Mouse (Mus musculus) right cerebral cortex, adult 2 months (tissue): ENCODE measurements around the gene Ccdc188.

ENCODE experiments used
- DNase-seq, 2 experiments: peaks; one replicate each; pipeline ENCODE4 v3.0.0; 2021 to 2022; ENCODE audit warnings: low spot score in 2 of 2

The Ccdc188 gene

GRCm38 (mm10) chr16:18234671-18235388, 17.2 kb downstream of the Ccdc188 start, which contains the start of gene Zdhhc8:
TSS of gene Zdhhc8 (minus strand) at chr16:18235136.
- DNase-seq = peak; percentile 75 to 83

DNA sequence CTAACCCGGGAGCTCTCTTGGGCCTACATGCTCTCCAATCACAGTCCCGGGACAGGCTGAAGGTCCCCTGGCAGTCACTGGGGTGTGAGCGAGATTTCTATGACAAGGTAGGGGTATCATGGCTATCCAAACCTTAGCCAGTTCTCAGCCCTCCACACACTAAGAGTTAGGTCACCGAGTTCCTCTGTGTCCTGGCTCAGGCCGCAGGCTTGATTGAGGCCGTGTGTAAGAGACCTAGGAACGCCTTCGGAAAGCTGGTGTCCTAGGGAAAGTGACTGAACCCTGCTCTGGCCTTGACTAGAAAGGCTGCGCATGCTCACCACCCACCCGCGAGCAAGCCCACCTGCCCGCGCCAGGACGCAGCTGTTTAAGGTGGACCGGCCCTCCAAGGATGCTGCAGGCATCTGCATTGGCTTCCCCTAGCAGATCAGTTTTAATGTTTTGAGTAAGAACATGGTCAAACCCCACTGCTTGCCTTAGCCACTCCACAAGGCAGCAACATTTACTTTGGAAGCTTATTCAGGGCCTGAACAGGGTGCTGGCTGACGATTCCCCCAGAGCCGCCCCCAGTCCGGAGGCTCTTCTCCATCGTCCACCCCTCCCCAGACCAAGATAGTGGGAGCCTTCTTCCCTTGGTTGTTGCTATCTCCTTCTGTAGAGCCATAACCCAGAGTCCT, 17.8 kb downstream of the Ccdc188 start:
- peak; percentile 66 to 78 for DNase-seq

GRCm38 (mm10) chr16:18236676-18237501, 19.2 kb downstream of the Ccdc188 start:
- DNase-seq = no peak

DNA sequence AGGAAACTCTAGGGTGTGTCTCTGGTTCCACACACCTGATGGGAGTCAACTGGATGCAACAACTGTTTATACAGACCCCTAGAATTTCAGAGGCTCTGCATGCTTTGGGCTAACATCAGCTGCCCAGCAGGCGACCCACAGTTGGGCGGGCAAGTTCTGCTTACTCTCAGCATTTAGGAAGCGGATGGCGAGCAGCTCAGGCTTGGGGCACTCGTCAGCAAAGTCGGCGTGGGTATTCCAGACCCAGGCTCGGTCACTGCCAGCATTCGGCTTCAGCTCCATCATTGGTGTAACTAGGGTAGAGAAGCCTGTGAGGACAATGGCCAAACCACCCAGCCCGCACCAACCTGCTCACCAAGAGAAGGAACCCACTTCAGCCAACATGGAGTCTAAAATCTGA, 23.9 kb downstream of the Ccdc188 start:
- no peak for DNase-seq

GRCm38 (mm10) chr16:18247521-18248399, 30.1 kb downstream of the Ccdc188 start:
- DNase-seq = peak; percentile 37 to 57

GRCm38 (mm10) chr16:18248433-18249363, 31.0 kb downstream of the Ccdc188 start, which contains the start of the genes Trmt2a and Ranbp1:
TSS of gene Trmt2a (plus strand) at chr16:18248679.
TSS of gene Ranbp1 (minus strand) at chr16:18248732.
- peak; percentile 98 to 99 for DNase-seq

DNA sequence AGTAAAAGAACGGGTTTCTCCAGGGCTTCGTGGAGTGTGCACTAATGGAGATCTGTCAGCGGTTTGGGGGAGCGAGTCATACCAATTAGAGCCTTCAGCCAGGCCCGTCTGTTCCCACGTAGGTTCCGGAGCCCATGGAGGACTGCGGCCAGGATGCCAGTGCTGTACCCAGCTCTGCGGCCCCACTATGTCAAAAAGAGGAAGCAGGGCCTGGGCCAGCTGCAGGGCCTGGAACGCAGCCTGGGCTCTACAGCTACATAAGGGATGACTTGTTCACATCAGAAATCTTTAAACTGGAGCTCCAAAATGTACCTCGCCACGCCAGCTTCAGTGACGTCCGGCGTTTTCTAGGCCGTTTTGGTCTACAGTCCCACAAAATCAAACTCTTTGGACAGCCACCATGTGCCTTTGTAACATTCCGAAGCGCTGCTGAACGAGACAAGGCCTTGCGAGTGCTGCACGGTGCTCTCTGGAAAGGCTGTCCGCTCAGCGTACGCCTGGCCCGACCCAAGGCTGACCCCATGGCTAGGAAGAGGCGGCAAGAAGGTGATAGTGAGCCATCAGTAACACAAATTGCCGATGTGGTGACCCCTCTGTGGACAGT, 31.8 kb downstream of the Ccdc188 start:
- DNase-seq = peak; percentile 41 to 54

GRCm38 (mm10) chr16:18250231-18250630, 32.6 kb downstream of the Ccdc188 start:
- no peak for DNase-seq

DNA sequence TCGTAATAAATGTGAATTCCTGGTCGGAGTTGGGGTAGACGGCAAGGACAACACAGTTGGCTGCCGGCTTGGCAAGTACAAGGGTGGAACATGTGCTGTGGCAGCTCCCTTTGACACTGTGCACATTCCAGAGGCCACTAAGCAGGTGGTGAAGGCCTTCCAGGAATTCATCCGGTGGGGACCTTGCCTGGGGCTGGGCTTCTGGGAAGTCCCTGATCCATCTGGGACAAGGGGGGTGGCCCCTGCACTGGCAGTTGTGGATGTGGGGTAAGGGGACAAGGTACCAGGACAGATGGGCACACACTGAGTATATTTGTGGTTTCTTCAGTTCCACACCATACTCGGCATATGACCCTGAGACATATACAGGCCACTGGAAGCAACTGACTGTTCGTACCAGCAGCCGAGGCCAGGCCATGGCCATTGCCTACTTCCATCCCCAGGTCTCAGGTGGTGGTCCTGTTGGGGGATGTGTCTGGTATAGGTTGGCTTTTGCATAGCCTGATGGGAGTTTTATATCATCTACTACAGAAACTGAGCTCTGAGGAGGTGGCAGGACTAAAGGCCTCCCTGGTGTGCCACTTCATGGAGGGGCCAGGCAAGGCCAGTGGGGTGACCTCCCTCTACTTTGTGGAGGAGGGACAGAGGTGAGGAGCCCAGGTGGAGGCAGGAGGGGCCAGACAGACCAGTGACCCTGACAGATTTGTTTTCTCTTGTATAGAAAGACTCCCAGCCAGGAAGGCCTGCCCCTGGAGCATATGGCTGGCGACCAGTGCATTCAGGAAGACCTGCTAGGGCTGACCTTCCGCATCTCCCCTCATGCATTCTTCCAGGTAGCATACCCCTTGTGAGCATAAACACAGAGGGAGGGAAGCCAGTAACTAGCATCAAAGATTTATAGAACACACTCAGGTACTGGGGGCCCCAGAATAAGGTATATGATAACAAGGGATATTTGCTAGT, 33.4 kb downstream of the Ccdc188 start:
- no peak for DNase-seq

DNA sequence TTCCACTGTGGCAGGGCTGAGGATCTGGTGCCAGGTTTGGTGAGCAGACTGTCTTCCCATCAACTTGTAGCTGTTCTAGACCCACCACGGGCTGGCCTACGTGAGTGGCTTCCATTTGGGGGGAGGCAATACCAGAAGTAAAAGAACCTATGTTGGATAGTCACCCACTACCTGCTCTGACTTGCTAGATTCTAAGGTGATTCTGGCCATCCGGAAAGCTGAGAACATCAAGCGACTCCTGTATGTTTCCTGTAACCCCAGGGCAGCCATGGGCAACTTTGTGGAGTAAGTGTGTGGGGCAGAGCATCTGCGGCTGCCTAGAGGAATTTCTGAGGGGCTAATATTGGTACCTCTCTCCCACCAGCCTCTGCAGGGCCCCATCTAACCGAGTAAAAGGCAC, 35.1 kb downstream of the Ccdc188 start:
- no peak for DNase-seq

DNA sequence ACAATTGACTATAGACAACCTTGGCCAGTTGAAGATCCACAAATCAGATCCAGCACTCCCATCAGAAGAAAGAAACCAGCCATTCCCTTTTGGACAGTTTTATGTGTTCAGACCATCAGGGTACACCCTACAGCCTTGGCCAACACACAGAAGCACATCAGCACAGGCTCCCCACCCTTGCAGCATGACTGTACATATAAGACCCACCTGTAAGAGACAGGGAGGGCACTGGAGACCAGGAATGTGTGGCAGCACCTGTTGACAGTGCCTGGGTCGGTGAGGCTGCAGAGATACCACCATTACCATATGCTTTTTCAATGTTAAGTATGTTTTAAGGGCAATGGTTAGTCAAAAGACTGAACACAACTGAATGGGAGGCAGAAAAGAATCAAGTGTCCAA, 36.2 kb downstream of the Ccdc188 start:
- no peak for DNase-seq

- no peak for DNase-seq
Observed at GRCm38 (mm10) chr16:18258221-18258620, 40.5 kb downstream of the Ccdc188 start, which contains the start of gene Gm49776. TSS of gene Gm49776 (minus strand) at chr16:18258321.

DNA sequence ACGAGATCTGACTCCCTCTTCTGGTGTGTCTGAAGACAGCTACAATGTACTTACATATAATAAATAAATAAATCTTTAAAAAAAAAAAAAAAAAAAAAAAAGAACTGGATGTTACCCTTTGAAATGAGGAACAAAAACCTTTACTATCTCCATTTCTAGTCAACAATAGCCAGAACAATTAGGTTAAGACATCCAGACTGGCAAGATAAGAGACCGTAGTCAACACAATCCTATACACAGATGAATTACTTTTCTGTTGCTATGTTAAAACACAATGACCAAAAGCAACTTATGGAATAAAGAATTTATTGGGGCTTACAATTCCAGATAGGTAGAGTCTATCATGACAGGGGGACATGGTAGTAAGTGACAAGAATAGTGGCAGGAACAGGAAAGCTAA, 47.3 kb downstream of the Ccdc188 start:
- DNase-seq = no peak

DNA sequence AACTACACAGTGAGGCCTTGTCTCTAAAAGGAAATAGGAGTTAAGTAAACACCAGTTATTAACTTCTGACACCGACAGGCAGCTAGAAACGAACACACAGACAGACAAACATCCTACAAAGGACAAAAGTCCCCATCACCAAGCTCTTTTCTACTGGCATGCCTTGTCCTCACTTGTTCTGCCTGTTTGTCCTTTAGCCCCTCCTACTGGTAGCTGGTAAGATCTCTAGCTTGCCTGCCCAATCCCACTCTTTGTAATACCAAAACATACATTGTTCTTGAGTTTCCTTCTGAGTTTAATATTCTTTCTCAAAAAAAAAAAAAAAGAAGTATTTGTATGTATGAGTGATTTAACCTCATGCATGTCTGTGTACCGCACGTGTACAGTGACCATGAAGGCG, 50.5 kb downstream of the Ccdc188 start:
- no peak for DNase-seq
